Mouse (Mus musculus): ENCODE measurements at regions not wholly inside any gene's neighbourhood (a gene's known extent, or its start where the extent isn't known, plus 50 kb on each side); places are given as distances from the start of the nearest gene placed in this dataset.

GRCm38 (mm10) chr14:47915621-47916020 lies 205.0 kb upstream of the Peli2 start:
- TF ChIP-seq CTCF (IDR thresholded peaks at IDR 0.05; ENCODE audit: low read depth) (no peak), EP300 (IDR thresholded peaks at IDR 0.05; ENCODE audit: low read depth) (no peak)

Data from liver, embryonic 14.5 days (tissue).